Mouse (Mus musculus): ENCODE measurements at regions not wholly inside any gene's neighbourhood (a gene's known extent, or its start where the extent isn't known, plus 50 kb on each side); places are given as distances from the start of the nearest gene placed in this dataset.

DNA sequence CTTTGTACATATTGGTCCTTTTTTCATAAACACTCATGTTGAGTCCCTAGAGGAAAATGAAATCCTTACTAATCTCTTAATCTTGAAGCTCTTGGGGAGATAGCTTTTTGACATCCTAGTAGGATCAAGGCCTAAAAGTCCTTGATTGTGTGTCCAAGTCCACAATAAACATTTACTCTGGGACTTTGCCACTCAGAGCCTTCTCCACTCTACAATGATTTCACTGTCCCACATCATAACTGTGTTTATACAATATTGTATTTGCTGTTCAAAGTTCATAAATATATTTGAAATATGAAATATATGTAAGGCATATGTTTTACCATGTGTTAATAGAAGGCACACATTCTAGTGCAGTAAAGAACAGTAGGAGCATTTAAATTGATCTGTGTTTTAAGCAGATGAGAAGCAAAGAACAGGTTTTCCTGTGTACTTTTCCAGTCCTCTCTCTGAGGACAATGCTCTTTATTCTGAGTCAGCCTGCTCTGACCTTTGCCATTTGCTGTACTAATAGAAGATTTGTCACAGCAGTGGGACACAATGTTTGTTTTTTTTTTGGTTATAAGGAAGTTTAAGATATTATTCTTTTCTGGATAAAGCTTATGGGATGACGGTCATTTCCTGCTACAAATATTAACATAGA lies 130.7 kb upstream of the Gprin3 start:
- ATAC-seq (replicated peaks; ENCODE audit: extremely low read depth, insufficient read depth, low FRiP score), result no peak
- H3K36me3 ChIP-seq (ENCODE audit: control insufficient read depth, insufficient read depth), result no peaks in the 10 kb centered on the region
- no peaks in the 10 kb centered on the region for H3K27me3 ChIP-seq (ENCODE audit: control insufficient read depth, insufficient read depth, low read length)
- H3K4me3 ChIP-seq (ENCODE audit: low read length), result no peak overlapping the region
- H3K27ac ChIP-seq (ENCODE audit: low read length), result no peak overlapping the region
- peaks cover 3% of the 10 kb centered on the region; the same call in 1 of the 2 replicates for H3K9me3 ChIP-seq (replicated peaks; ENCODE audit: control insufficient read depth, low read length)
- 80% methylated on average over 1 of the region's 1 CpGs for WGBS
- no peak overlapping the region for H3K9ac ChIP-seq (ENCODE audit: low read length)
- no peaks in the 10 kb centered on the region for H3K4me1 ChIP-seq (ENCODE audit: control insufficient read depth, insufficient read depth, low read length)
- no peak overlapping the region for H3K4me2 ChIP-seq (ENCODE audit: low read depth, low read length)

DNA sequence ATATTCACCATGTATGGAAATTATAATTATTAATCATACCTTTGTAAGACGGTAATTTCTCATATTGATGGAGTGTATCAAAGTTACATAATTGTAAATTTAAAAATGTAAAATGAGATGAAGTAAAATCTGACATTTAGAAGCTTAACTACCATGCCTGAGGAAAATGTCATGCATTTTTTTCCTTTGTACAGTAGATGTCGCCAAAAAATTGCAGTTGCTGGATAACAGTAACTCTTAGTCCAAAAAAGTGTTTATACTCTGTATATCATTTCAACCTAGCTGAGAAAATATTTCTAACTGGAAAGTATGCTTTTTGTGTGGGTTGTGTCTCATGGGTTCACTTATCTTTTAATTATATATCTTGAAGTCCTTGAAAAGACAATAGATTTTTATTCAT lies 110.9 kb upstream of the Gprin3 start:
- H3K4me3 ChIP-seq (ENCODE audit: low read length), result no peak overlapping the region
- no peak for ATAC-seq (replicated peaks; ENCODE audit: extremely low read depth, insufficient read depth, low FRiP score)
- no peak overlapping the region for H3K4me2 ChIP-seq (ENCODE audit: low read depth, low read length)
- H3K9ac ChIP-seq (ENCODE audit: low read length), result no peak overlapping the region
- no peaks in the 10 kb centered on the region for H3K9me3 ChIP-seq (replicated peaks; ENCODE audit: control insufficient read depth, low read length)
- WGBS, result 48% methylated on average over 2 of the region's 2 CpGs
- no peaks in the 10 kb centered on the region for H3K4me1 ChIP-seq (ENCODE audit: control insufficient read depth, insufficient read depth, low read length)
- H3K36me3 ChIP-seq (ENCODE audit: control insufficient read depth, insufficient read depth), result no peaks in the 10 kb centered on the region
- H3K27me3 ChIP-seq (ENCODE audit: control insufficient read depth, insufficient read depth, low read length), result no peaks in the 10 kb centered on the region
- H3K27ac ChIP-seq (ENCODE audit: low read length), result no peak overlapping the region

DNA sequence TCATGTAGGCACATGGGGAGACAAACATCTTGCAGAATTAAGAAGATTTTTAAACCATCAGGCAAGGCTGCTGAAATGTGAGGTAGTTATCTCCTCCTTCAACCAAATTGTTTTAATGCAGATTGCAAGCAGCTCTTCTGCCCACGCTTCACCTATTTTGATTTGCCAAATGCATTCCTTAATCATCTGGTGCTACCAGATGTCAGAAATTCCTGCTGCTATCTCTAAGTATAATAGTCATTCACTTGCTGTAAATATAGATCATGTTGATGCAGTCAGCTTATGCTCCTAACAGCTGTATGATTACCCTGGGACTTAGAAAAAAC lies 98.8 kb upstream of the Gprin3 start:
- Histone ChIP-seq H3K4me1 (ENCODE audit: control insufficient read depth, insufficient read depth, low read length) (no peaks in the 10 kb centered on the region), H3K4me3 (ENCODE audit: low read length) (no peak overlapping the region), H3K27me3 (ENCODE audit: control insufficient read depth, insufficient read depth, low read length) (no peaks in the 10 kb centered on the region), H3K36me3 (ENCODE audit: control insufficient read depth, insufficient read depth) (no peaks in the 10 kb centered on the region), H3K27ac (ENCODE audit: low read length) (no peak overlapping the region), H3K9ac (ENCODE audit: low read length) (no peak overlapping the region), H3K9me3 (replicated peaks; ENCODE audit: control insufficient read depth, low read length) (no peaks in the 10 kb centered on the region), H3K4me2 (ENCODE audit: low read depth, low read length) (no peak overlapping the region)
- ATAC-seq (replicated peaks; ENCODE audit: extremely low read depth, insufficient read depth, low FRiP score), result no peak
- 47% methylated on average over 1 of the region's 1 CpGs for WGBS

DNA sequence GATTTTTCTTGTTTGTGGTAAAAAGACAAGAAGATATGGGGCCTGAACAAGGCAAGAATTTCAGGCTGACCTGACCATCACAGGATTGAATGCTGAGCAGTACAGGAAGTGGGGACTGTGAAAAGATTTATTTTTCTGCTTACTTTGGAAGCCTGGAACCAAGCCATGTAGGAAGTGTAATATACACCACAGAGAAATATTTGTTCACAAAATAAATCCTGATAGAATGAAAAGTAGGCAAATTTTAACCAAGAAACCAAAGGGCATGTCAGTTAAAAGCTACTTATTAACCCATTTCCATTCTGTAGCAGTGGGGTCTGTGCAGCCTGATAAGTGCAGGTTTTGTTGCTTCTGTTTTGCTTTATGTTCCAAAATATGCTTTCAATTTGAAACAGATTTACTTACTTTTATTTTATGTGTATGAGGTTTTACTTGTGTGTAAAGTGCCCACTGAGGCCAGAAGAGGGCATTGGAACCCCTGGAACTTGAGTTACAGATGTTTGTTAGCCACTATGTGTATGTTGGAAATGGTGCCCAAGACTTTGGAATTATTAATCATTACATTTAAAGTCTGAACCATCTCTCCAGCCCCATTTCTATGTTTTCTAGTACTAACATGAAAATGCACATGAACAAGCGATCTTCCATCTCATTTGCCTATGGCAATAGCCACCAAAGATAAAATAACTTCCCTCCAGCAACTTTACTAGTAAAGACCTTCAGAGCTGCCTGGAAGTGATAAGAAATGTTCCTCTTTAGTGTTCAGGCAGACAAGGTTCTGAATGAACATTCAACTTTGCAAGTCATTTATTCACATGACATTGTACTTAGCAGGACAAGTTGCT lies 98.2 kb upstream of the Gprin3 start:
- ATAC-seq (replicated peaks; ENCODE audit: extremely low read depth, insufficient read depth, low FRiP score), result no peak
- Histone ChIP-seq H3K36me3 (ENCODE audit: control insufficient read depth, insufficient read depth) (no peaks in the 10 kb centered on the region), H3K27me3 (ENCODE audit: control insufficient read depth, insufficient read depth, low read length) (no peaks in the 10 kb centered on the region), H3K27ac (ENCODE audit: low read length) (no peak overlapping the region), H3K4me1 (ENCODE audit: control insufficient read depth, insufficient read depth, low read length) (no peaks in the 10 kb centered on the region), H3K9ac (ENCODE audit: low read length) (no peak overlapping the region), H3K9me3 (replicated peaks; ENCODE audit: control insufficient read depth, low read length) (no peaks in the 10 kb centered on the region), H3K4me3 (ENCODE audit: low read length) (no peak overlapping the region), H3K4me2 (ENCODE audit: low read depth, low read length) (no peak overlapping the region)
- WGBS, result 85% methylated on average over 1 of the region's 1 CpGs

DNA sequence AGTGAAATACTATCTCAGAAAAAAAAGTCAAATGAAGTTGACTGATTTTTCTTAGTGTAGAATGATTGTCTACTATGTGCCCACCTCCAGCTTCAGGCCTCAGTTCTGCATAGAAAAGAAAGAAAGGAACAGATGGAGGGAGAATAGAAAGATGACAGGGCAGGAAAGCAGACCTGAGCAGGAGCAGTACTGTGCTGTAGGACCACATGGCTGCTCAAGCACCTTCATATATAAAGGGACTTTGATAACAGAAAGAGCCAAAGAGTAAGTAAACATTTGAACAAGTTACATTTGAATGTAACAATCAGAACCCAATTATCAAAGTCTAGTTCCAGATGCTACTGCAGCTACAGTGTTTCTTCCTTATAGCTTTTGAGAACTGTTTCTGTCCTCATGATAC lies 96.9 kb upstream of the Gprin3 start:
- Histone ChIP-seq H3K4me3 (ENCODE audit: low read length) (no peak overlapping the region), H3K36me3 (ENCODE audit: control insufficient read depth, insufficient read depth) (no peaks in the 10 kb centered on the region), H3K9me3 (replicated peaks; ENCODE audit: control insufficient read depth, low read length) (no peaks in the 10 kb centered on the region), H3K4me2 (ENCODE audit: low read depth, low read length) (no peak overlapping the region), H3K4me1 (ENCODE audit: control insufficient read depth, insufficient read depth, low read length) (no peaks in the 10 kb centered on the region), H3K27me3 (ENCODE audit: control insufficient read depth, insufficient read depth, low read length) (no peaks in the 10 kb centered on the region), H3K9ac (ENCODE audit: low read length) (no peak overlapping the region), H3K27ac (ENCODE audit: low read length) (no peak overlapping the region)
- no peak for ATAC-seq (replicated peaks; ENCODE audit: extremely low read depth, insufficient read depth, low FRiP score)

DNA sequence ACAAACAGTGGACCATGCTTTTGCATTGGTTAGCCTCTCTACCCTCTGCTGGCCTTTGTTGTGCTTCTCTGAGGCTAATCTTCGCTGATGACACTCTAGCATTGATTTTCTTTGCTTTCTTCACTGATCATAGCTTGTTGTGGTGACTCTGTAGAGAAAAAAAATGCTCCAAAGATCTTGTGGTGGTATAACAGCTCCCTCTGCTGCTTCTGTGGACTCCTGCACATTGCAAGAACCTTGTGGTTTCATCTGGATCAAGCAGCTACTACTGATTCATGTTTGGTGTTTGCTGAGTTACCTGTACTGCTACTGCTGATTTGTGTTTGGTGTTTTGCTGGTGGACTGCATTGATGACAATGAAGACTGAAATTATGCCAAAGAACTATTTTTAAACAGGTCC lies 74.7 kb upstream of the Gprin3 start:
- Histone ChIP-seq H3K9me3 (replicated peaks; ENCODE audit: control insufficient read depth, low read length) (no peaks in the 10 kb centered on the region), H3K4me3 (ENCODE audit: low read length) (no peak overlapping the region), H3K9ac (ENCODE audit: low read length) (no peak overlapping the region), H3K36me3 (ENCODE audit: control insufficient read depth, insufficient read depth) (no peaks in the 10 kb centered on the region), H3K4me1 (ENCODE audit: control insufficient read depth, insufficient read depth, low read length) (no peaks in the 10 kb centered on the region), H3K27me3 (ENCODE audit: control insufficient read depth, insufficient read depth, low read length) (no peaks in the 10 kb centered on the region), H3K27ac (ENCODE audit: low read length) (no peak overlapping the region), H3K4me2 (ENCODE audit: low read depth, low read length) (no peak overlapping the region)
- ATAC-seq (replicated peaks; ENCODE audit: extremely low read depth, insufficient read depth, low FRiP score), result no peak
- 50% methylated on average over 1 of the region's 1 CpGs for WGBS

DNA sequence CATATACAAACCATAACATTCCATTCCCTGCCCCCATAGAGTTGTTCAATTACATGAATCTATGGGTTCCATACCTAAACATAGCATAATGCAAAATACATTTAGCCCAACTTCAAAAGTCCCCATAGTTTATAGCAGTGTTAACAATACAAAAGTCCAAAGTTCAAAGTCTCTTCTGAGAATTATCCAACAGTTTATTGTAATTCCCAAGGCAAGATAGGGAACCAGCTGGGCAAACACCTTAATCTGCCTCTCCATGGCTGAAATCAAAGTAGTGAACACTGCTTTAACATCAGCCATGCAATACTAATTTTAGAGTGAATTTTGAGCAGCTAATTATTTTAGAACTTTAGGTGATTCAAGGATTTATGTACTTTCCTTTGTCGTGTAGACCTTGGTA lies 72.7 kb upstream of the Gprin3 start:
- no peaks in the 10 kb centered on the region for H3K4me1 ChIP-seq (ENCODE audit: control insufficient read depth, insufficient read depth, low read length)
- H3K9me3 ChIP-seq (replicated peaks; ENCODE audit: control insufficient read depth, low read length), result no peaks in the 10 kb centered on the region
- 51% methylated on average over 1 of the region's 1 CpGs for WGBS
- H3K4me3 ChIP-seq (ENCODE audit: low read length), result no peak overlapping the region
- no peak overlapping the region for H3K4me2 ChIP-seq (ENCODE audit: low read depth, low read length)
- no peaks in the 10 kb centered on the region for H3K27me3 ChIP-seq (ENCODE audit: control insufficient read depth, insufficient read depth, low read length)
- H3K36me3 ChIP-seq (ENCODE audit: control insufficient read depth, insufficient read depth), result no peaks in the 10 kb centered on the region
- no peak overlapping the region for H3K27ac ChIP-seq (ENCODE audit: low read length)
- no peak overlapping the region for H3K9ac ChIP-seq (ENCODE audit: low read length)
- ATAC-seq (replicated peaks; ENCODE audit: extremely low read depth, insufficient read depth, low FRiP score), result no peak

DNA sequence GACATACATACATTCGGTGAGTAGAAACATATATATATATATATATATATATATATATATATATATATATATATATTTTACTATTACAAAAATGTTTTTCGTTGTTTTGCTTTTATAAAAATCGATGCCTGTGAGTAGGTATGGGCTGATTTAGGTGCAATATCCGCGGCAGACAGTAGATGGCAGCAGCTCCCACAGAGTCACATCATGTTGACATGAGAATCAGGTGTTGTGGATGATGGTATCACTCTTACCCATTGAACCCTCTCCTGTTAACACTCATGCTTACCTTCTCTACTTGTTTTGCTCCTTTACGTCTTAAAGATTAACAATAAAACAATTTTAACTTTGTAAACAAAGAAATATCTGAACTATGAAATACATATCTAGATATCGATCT lies 72.0 kb upstream of the Gprin3 start:
- 32% methylated on average over 7 of the region's 7 CpGs for WGBS
- no peak overlapping the region for H3K4me3 ChIP-seq (ENCODE audit: low read length)
- H3K27ac ChIP-seq (ENCODE audit: low read length), result no peak overlapping the region
- no peak overlapping the region for H3K4me2 ChIP-seq (ENCODE audit: low read depth, low read length)
- H3K27me3 ChIP-seq (ENCODE audit: control insufficient read depth, insufficient read depth, low read length), result no peaks in the 10 kb centered on the region
- H3K36me3 ChIP-seq (ENCODE audit: control insufficient read depth, insufficient read depth), result no peaks in the 10 kb centered on the region
- H3K4me1 ChIP-seq (ENCODE audit: control insufficient read depth, insufficient read depth, low read length), result no peaks in the 10 kb centered on the region
- no peaks in the 10 kb centered on the region for H3K9me3 ChIP-seq (replicated peaks; ENCODE audit: control insufficient read depth, low read length)
- ATAC-seq (replicated peaks; ENCODE audit: extremely low read depth, insufficient read depth, low FRiP score), result no peak
- no peak overlapping the region for H3K9ac ChIP-seq (ENCODE audit: low read length)

DNA sequence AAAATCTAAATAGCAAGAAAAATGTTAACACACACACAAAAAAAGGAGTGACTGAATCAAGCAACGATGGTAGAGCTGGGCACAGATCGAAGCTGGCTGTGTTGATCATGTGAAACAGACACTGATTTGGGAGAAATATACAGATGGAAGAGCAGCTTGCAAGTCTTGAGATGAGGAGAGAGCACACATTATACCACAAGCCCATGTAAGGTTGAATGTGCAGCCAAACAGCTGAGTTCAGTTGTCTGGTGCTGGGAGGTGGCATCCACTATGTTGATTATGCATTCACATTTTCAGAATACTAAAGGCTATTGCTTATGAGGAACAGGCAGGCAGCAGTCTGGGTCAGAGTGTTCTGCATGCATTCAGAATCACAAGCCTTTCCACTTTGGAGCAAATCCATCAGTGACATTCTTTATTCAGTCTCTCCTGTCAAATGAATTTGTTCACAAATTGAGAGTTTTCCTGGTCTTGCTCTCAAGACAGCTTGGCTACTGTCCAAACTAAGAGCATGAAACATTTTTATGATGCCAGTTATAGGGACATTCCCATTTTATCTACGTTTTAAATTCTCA lies 63.0 kb upstream of the Gprin3 start:
- no peaks in the 10 kb centered on the region for H3K36me3 ChIP-seq (ENCODE audit: control insufficient read depth, insufficient read depth)
- no peak overlapping the region for H3K4me2 ChIP-seq (ENCODE audit: low read depth, low read length)
- no peaks in the 10 kb centered on the region for H3K27me3 ChIP-seq (ENCODE audit: control insufficient read depth, insufficient read depth, low read length)
- ATAC-seq (replicated peaks; ENCODE audit: extremely low read depth, insufficient read depth, low FRiP score), result no peak
- WGBS, result 73% methylated on average over 3 of the region's 3 CpGs
- no peaks in the 10 kb centered on the region for H3K4me1 ChIP-seq (ENCODE audit: control insufficient read depth, insufficient read depth, low read length)
- H3K9ac ChIP-seq (ENCODE audit: low read length), result no peak overlapping the region
- no peak overlapping the region for H3K4me3 ChIP-seq (ENCODE audit: low read length)
- no peak overlapping the region for H3K27ac ChIP-seq (ENCODE audit: low read length)
- no peaks in the 10 kb centered on the region for H3K9me3 ChIP-seq (replicated peaks; ENCODE audit: control insufficient read depth, low read length)

Data from heart, embryonic 16.5 days (tissue).